Mouse (Mus musculus) lung, postnatal 0 days (tissue): ENCODE data around the gene Banp.

ENCODE experiments used
- CTCF ChIP-seq: IDR thresholded peaks from 2 replicates; pipeline ENCODE4 v1.5.1; 2016; ENCODE audit warnings: antibody characterized with exemption, mild to moderate bottlenecking
- EP300 ChIP-seq: IDR thresholded peaks from 2 replicates; pipeline ENCODE4 v1.6.1; 2016; ENCODE audit warnings: antibody characterized with exemption, mild to moderate bottlenecking, control low read depth

DNA sequence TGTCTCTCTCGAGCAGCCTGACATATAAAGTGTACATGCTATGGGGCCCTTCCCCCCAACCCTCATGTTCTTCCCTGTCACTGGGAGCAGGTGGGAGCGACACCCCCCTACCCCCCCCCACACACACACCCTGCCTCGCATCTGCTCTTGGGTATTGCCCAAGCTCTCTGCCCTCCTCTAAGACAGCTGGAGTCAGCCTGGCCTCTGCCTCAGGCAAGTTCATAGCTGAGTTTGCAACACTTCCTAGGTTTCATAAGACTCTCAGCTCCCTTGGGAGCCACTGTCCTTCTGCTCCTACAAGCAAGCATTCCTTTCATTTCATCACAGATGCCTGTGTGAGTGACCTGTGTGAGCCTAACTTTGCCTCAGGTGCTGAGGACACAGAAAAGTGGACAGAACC, 29.8 kb upstream of the Banp start:
- no peak for TF ChIP-seq CTCF
- peak; percentile 69 for TF ChIP-seq EP300
